Mouse (Mus musculus): Measurements from ENCODE around the gene Pex5l. TPM values are rescaled to one million over a fixed set of nuclear protein-coding genes. Genes with fewer than 3 reads are reported as not detected.

The Pex5l gene
- total and polyA plus RNA-seq, 3 experiments = 0.08 to 0.44 (median 0.44) TPM

DNA sequence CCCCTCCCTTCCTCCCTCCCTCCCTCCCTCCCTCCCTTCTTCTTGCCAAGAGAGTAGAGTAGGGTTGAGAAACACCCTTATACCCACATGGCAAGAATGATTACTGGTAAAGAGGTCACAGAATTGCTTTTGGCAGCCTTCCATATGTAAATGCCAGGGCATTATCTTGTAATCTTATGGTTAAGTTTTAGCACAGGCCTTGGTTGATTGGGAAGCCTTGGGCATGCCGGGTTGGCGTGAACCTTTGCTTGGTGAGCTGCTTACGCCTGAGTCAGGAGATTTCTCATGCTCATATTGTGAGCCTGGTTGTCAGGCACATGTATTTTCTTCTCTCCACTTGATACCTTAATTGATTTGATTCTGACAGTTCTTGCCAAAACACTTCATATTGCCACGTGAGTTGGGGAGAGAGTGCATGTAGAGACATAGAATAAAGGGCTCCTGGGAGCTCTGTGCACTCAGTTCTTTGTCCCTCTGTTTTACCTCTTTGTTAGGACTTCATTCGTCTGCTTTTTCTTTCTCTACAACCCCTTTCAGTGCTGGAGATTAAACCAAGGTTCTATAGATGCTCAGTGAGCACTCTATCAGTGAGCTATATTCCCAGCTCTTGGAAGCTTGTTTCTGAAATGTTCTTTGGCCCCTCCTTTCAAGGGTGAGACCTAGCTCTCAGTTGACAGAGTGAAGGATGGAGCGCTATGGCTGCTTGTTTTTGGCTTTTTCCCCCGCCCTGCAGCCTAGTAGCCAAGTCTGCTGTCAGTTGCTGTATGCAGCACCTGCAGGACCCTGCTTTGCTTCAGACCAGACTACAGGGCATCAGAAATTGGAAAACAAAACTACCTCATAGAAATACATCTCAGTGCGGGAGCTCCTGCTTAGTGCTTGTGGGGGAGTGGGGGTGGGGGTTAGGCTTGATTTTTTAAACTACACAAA, 236.9 kb downstream of the Pex5l start:
- TF ChIP-seq PAX5 (IDR thresholded peaks at IDR 0.05; ENCODE audit: low read length) (no peak), BHLHE40 (IDR thresholded peaks at IDR 0.05; ENCODE audit: low read depth, low read length) (no peak), RAD21 (IDR thresholded peaks at IDR 0.05; ENCODE audit: low read depth, low read length) (no peak), JUN (IDR thresholded peaks at IDR 0.05; ENCODE audit: insufficient read depth, low read depth, low read length) (no peak), CHD1 (IDR thresholded peaks at IDR 0.05; ENCODE audit: low read depth, low read length) (no peak), ZKSCAN1 (IDR thresholded peaks at IDR 0.05; ENCODE audit: borderline replicate concordance, low read depth, low read length) (no peak), CHD2 (IDR thresholded peaks at IDR 0.05; ENCODE audit: low read length) (no peak), MAZ (IDR thresholded peaks at IDR 0.05; ENCODE audit: low read depth, low read length) (no peak), MXI1 (IDR thresholded peaks at IDR 0.05; ENCODE audit: low read depth, low read length) (no peak), EP300 (IDR thresholded peaks at IDR 0.05; ENCODE audit: low read length) (no peak), POLR2A (IDR thresholded peaks at IDR 0.05; ENCODE audit: low read depth, low read length) (no peak), UBTF (IDR thresholded peaks at IDR 0.05; ENCODE audit: low read depth, low read length) (no peak), JUND (conservative IDR thresholded peaks at IDR 0.05; ENCODE audit: low read depth, low read length) (no peak), POLR2AphosphoS2 (IDR thresholded peaks at IDR 0.05; ENCODE audit: low read depth, low read length) (no peak)
- no peak for DNase-seq (ENCODE audit: extremely low read depth)

GRCm38 (mm10) chr3:32904599-32904998, 238.4 kb downstream of the Pex5l start:
- DNase-seq (ENCODE audit: extremely low read depth) = no peak
- Histone ChIP-seq H3K4me3 (replicated peaks in 1 of 3; ENCODE audit: low read depth in 2 of 3, low read length in 2 of 3, poor library complexity in 1 of 3) (no peak overlapping the region), H3K9me3 (replicated peaks; ENCODE audit: low read length) (no peaks in the 10 kb centered on the region), H3K27ac (ENCODE audit: insufficient read depth, low read depth) (no peak overlapping the region), H3K27me3 (replicated peaks) (no peaks in the 10 kb centered on the region), H3K4me1 (ENCODE audit: control insufficient read depth in 1 of 2, insufficient read depth in 2 of 2) (no peaks in the 10 kb centered on the region), H3K9ac (ENCODE audit: insufficient read depth, low read depth) (no peak overlapping the region), H3K4me2 (ENCODE audit: insufficient read depth, low read depth, poor library complexity, severe bottlenecking) (no peak overlapping the region), H3K36me3 (replicated peaks in 1 of 2; ENCODE audit: control insufficient read depth in 1 of 2, insufficient read depth in 1 of 2, low read length in 1 of 2) (no peaks in the 10 kb centered on the region), H3K79me2 (replicated peaks; ENCODE audit: control insufficient read depth, extremely low read depth, insufficient read depth, poor library complexity, severe bottlenecking) (no peaks in the 10 kb centered on the region)
- in situ Hi-C loops (cut with MboI; ENCODE audit: low pct_ligation_motif_present, low pct_unique_long_range_greater_than_20kb, low sequenced_read_pairs) (no loop called here), dilution Hi-C loops (cut with MboI; ENCODE audit: extremely low pct_ligation_motif_present, extremely low pct_unique_long_range_greater_than_20kb, low sequenced_read_pairs) (no loop called here)
- TF ChIP-seq USF2 (conservative IDR thresholded peaks at IDR 0.05; ENCODE audit: low read depth, low read length) = no peak
- no peak for TF ChIP-seq RCOR1 (conservative IDR thresholded peaks at IDR 0.05; ENCODE audit: low read depth, low read length)
- no peak for TF ChIP-seq EP300 (IDR thresholded peaks at IDR 0.05; ENCODE audit: low read length)
- no peak for TF ChIP-seq PAX5 (IDR thresholded peaks at IDR 0.05; ENCODE audit: low read length)
- TF ChIP-seq SIN3A (IDR thresholded peaks at IDR 0.05; ENCODE audit: low read length) = no peak
- TF ChIP-seq USF1 (IDR thresholded peaks at IDR 0.05; ENCODE audit: low read depth, low read length) = no peak
- TF ChIP-seq BHLHE40 (IDR thresholded peaks at IDR 0.05; ENCODE audit: low read depth, low read length) = no peak
- no peak for TF ChIP-seq TBP (conservative IDR thresholded peaks at IDR 0.05; ENCODE audit: low read depth, low read length)
- TF ChIP-seq KAT2A (IDR thresholded peaks at IDR 0.05; ENCODE audit: insufficient replicate concordance, low read length) = no peak
- no peak for TF ChIP-seq ZC3H11A (IDR thresholded peaks at IDR 0.05; ENCODE audit: low read depth, low read length)
- no peak for TF ChIP-seq MXI1 (IDR thresholded peaks at IDR 0.05; ENCODE audit: low read depth, low read length)

More for the DNA sequence above, 236.9 kb downstream of the Pex5l start:
- Histone ChIP-seq H3K27ac (ENCODE audit: insufficient read depth, low read depth) (no peak overlapping the region), H3K4me3 (replicated peaks in 1 of 3; ENCODE audit: low read depth in 2 of 3, low read length in 2 of 3, poor library complexity in 1 of 3) (no peak overlapping the region), H3K79me2 (replicated peaks; ENCODE audit: control insufficient read depth, extremely low read depth, insufficient read depth, poor library complexity, severe bottlenecking) (no peaks in the 10 kb centered on the region), H3K4me2 (ENCODE audit: insufficient read depth, low read depth, poor library complexity, severe bottlenecking) (no peak overlapping the region), H3K9ac (ENCODE audit: insufficient read depth, low read depth) (no peak overlapping the region), H3K27me3 (replicated peaks) (no peaks in the 10 kb centered on the region), H3K9me3 (replicated peaks; ENCODE audit: low read length) (no peaks in the 10 kb centered on the region), H3K36me3 (replicated peaks in 1 of 2; ENCODE audit: control insufficient read depth in 1 of 2, insufficient read depth in 1 of 2, low read length in 1 of 2) (no peaks in the 10 kb centered on the region), H3K4me1 (ENCODE audit: control insufficient read depth in 1 of 2, insufficient read depth in 2 of 2) (no peaks in the 10 kb centered on the region)
- in situ Hi-C loops (cut with MboI; ENCODE audit: low pct_ligation_motif_present, low pct_unique_long_range_greater_than_20kb, low sequenced_read_pairs) = no loop called here
- dilution Hi-C loops (cut with MboI; ENCODE audit: extremely low pct_ligation_motif_present, extremely low pct_unique_long_range_greater_than_20kb, low sequenced_read_pairs) = no loop called here

Data from CH12.LX (cell line).